Mouse (Mus musculus): ENCODE data around the gene Fam13a. TPM values are rescaled to one million over a fixed set of nuclear protein-coding genes. Genes with fewer than 3 reads are reported as not detected.

Fam13a gene
- polyA plus RNA-seq, 1 experiment from 2014 or later, result 8.7 TPM

- Histone ChIP-seq H3K4me1 (ENCODE audit: control insufficient read depth, insufficient read depth, low read length) (no peaks in the 10 kb centered on the region), H3K36me3 (ENCODE audit: control insufficient read depth, insufficient read depth, low read length) (no peaks in the 10 kb centered on the region), H3K27ac (ENCODE audit: low read depth, low read length) (no peak overlapping the region), H3K27me3 (ENCODE audit: control insufficient read depth, insufficient read depth, low read length) (no peaks in the 10 kb centered on the region), H3K9ac (ENCODE audit: low read depth, low read length) (no peak overlapping the region), H3K9me3 (ENCODE audit: control insufficient read depth, low read length) (no peaks in the 10 kb centered on the region), H3K4me2 (replicated peaks; ENCODE audit: low read depth, low read length) (no peak overlapping the region), H3K4me3 (ENCODE audit: low read length) (no peak overlapping the region)
- no peak for ATAC-seq (ENCODE audit: low FRiP score, low TSS enrichment)
- WGBS, result 87% methylated on average over 2 of the region's 2 CpGs
These were observed 9.6 kb downstream of the Fam13a start for GRCm38 (mm10) chr6:59014760-59015159.

- Histone ChIP-seq H3K27ac (ENCODE audit: low read depth, low read length) (no peak overlapping the region), H3K9ac (ENCODE audit: low read depth, low read length) (no peak overlapping the region), H3K4me3 (ENCODE audit: low read length) (no peak overlapping the region), H3K9me3 (ENCODE audit: control insufficient read depth, low read length) (no peaks in the 10 kb centered on the region), H3K4me1 (ENCODE audit: control insufficient read depth, insufficient read depth, low read length) (no peaks in the 10 kb centered on the region), H3K27me3 (ENCODE audit: control insufficient read depth, insufficient read depth, low read length) (no peaks in the 10 kb centered on the region), H3K4me2 (replicated peaks; ENCODE audit: low read depth, low read length) (no peak overlapping the region), H3K36me3 (ENCODE audit: control insufficient read depth, insufficient read depth, low read length) (no peaks in the 10 kb centered on the region)
- ATAC-seq (ENCODE audit: low FRiP score, low TSS enrichment), result no peak
- WGBS, result 83% methylated on average over 8 of the region's 8 CpGs
These were observed 10.1 kb downstream of the Fam13a start for GRCm38 (mm10) chr6:59014088-59014759.

- no peak overlapping the region for H3K4me2 ChIP-seq (replicated peaks; ENCODE audit: low read depth, low read length)
- no peak overlapping the region for H3K9ac ChIP-seq (ENCODE audit: low read depth, low read length)
- no peaks in the 10 kb centered on the region for H3K36me3 ChIP-seq (ENCODE audit: control insufficient read depth, insufficient read depth, low read length)
- no peak for ATAC-seq (ENCODE audit: low FRiP score, low TSS enrichment)
- no peak overlapping the region for H3K4me3 ChIP-seq (ENCODE audit: low read length)
- 95% methylated on average over 3 of the region's 3 CpGs for WGBS
- no peaks in the 10 kb centered on the region for H3K27me3 ChIP-seq (ENCODE audit: control insufficient read depth, insufficient read depth, low read length)
- H3K4me1 ChIP-seq (ENCODE audit: control insufficient read depth, insufficient read depth, low read length), result no peaks in the 10 kb centered on the region
- no peaks in the 10 kb centered on the region for H3K9me3 ChIP-seq (ENCODE audit: control insufficient read depth, low read length)
- H3K27ac ChIP-seq (ENCODE audit: low read depth, low read length), result no peak overlapping the region
These were observed 13.6 kb downstream of the Fam13a start for GRCm38 (mm10) chr6:59010792-59011191.

DNA sequence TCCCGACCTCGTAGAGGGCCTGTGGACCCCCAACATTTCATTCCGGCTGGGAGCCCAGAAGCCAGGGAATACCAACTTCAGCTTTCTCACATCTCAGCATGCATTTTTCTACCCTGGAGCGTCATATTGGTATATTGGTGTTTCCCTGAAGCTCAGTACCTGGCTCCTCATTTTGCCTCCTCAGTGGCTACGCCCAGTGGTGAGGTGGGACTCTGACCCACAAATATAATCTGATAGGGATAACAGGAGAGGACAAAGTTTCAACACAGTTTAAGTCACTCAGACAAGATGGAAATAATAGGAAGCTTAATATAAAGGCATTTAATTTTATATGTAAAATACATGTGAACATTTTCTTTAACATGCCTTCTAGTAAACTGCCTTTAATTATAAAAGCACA lies 19.7 kb downstream of the Fam13a start:
- no peak for ATAC-seq (ENCODE audit: low FRiP score, low TSS enrichment)
- H3K27me3 ChIP-seq (ENCODE audit: control insufficient read depth, insufficient read depth, low read length), result no peaks in the 10 kb centered on the region
- H3K4me2 ChIP-seq (replicated peaks; ENCODE audit: low read depth, low read length), result no peak overlapping the region
- WGBS, result 84% methylated on average over 5 of the region's 5 CpGs
- no peak overlapping the region for H3K9ac ChIP-seq (ENCODE audit: low read depth, low read length)
- no peak overlapping the region for H3K4me3 ChIP-seq (ENCODE audit: low read length)
- H3K9me3 ChIP-seq (ENCODE audit: control insufficient read depth, low read length), result no peaks in the 10 kb centered on the region
- no peak overlapping the region for H3K27ac ChIP-seq (ENCODE audit: low read depth, low read length)
- no peaks in the 10 kb centered on the region for H3K4me1 ChIP-seq (ENCODE audit: control insufficient read depth, insufficient read depth, low read length)
- H3K36me3 ChIP-seq (ENCODE audit: control insufficient read depth, insufficient read depth, low read length), result no peaks in the 10 kb centered on the region

DNA sequence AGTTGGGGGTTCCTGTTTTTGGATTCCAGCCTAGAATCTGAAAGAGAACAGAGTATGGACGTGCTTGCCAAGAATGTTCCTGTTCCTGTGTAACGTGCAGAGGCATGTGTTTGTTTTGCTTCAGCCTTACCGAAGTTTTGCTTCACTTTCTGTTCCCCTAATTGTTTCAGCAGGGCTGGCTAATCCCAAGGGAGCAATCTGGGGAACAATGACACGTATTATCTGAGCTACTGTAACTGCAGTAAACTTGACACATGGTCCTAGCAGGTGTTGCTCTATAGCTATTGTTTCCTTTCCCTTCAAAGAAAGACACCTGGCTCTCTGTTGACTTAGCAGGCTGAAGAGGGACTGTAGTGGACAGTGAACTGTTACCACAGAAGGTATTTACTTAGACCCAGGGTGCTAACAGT lies 25.3 kb downstream of the Fam13a start:
- Histone ChIP-seq H3K27ac (ENCODE audit: low read depth, low read length) (no peak overlapping the region; the same call in 1 of the 2 replicates), H3K4me3 (ENCODE audit: low read length) (no peak overlapping the region), H3K36me3 (ENCODE audit: control insufficient read depth, insufficient read depth, low read length) (no peaks in the 10 kb centered on the region), H3K4me2 (replicated peaks; ENCODE audit: low read depth, low read length) (no peak overlapping the region), H3K9me3 (ENCODE audit: control insufficient read depth, low read length) (no peaks in the 10 kb centered on the region), H3K4me1 (ENCODE audit: control insufficient read depth, insufficient read depth, low read length) (peaks cover 6% of the 10 kb centered on the region; the same call in 1 of the 2 replicates), H3K9ac (ENCODE audit: low read depth, low read length) (no peak overlapping the region), H3K27me3 (ENCODE audit: control insufficient read depth, insufficient read depth, low read length) (no peaks in the 10 kb centered on the region)
- WGBS, result 18% methylated on average over 4 of the region's 4 CpGs
- peak; percentile 57; the same call in 1 of the 2 replicates for ATAC-seq (ENCODE audit: low FRiP score, low TSS enrichment)

GRCm38 (mm10) chr6:58998528-58998927 lies 25.8 kb downstream of the Fam13a start:
- peak; percentile 60; the same call in 1 of the 2 replicates for ATAC-seq (ENCODE audit: low FRiP score, low TSS enrichment)
- Histone ChIP-seq H3K36me3 (ENCODE audit: control insufficient read depth, insufficient read depth, low read length) (no peaks in the 10 kb centered on the region), H3K4me2 (replicated peaks; ENCODE audit: low read depth, low read length) (no peak overlapping the region), H3K4me3 (ENCODE audit: low read length) (no peak overlapping the region), H3K4me1 (ENCODE audit: control insufficient read depth, insufficient read depth, low read length) (peaks cover 6% of the 10 kb centered on the region; the same call in 1 of the 2 replicates), H3K27ac (ENCODE audit: low read depth, low read length) (no peak overlapping the region; the same call in 1 of the 2 replicates), H3K27me3 (ENCODE audit: control insufficient read depth, insufficient read depth, low read length) (no peaks in the 10 kb centered on the region), H3K9me3 (ENCODE audit: control insufficient read depth, low read length) (no peaks in the 10 kb centered on the region), H3K9ac (ENCODE audit: low read depth, low read length) (no peak overlapping the region)
- WGBS, result 42% methylated on average over 4 of the region's 4 CpGs

DNA sequence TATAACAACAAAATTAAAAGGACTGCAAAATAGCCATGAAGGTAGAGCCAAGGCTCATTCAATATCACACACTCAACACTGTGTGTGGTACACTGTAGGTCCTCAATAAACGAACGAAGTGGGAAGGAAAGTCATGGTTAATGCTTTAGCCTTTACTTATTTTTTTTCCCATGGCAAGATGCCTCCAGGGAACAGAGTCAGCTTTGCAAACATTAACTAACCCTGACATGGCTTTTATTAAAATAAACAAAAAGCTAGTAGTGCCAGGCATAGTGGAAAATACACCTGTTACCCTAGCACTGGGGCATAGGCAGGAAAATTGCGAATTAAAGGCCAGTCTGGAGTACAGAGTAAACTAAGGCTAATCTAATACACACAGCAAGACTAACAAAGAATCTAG lies 35.2 kb downstream of the Fam13a start:
- H3K27me3 ChIP-seq (ENCODE audit: control insufficient read depth, insufficient read depth, low read length), result no peaks in the 10 kb centered on the region
- H3K4me2 ChIP-seq (replicated peaks; ENCODE audit: low read depth, low read length), result no peak overlapping the region
- no peak for ATAC-seq (ENCODE audit: low FRiP score, low TSS enrichment)
- H3K9ac ChIP-seq (ENCODE audit: low read depth, low read length), result no peak overlapping the region
- H3K4me3 ChIP-seq (ENCODE audit: low read length), result no peak overlapping the region
- H3K36me3 ChIP-seq (ENCODE audit: control insufficient read depth, insufficient read depth, low read length), result no peaks in the 10 kb centered on the region
- peak overlapping the region; percentile 12; the same call in 1 of the 2 replicates for H3K27ac ChIP-seq (ENCODE audit: low read depth, low read length)
- no peaks in the 10 kb centered on the region for H3K9me3 ChIP-seq (ENCODE audit: control insufficient read depth, low read length)
- H3K4me1 ChIP-seq (ENCODE audit: control insufficient read depth, insufficient read depth, low read length), result no peaks in the 10 kb centered on the region
- WGBS, result 75% methylated on average over 3 of the region's 3 CpGs

DNA sequence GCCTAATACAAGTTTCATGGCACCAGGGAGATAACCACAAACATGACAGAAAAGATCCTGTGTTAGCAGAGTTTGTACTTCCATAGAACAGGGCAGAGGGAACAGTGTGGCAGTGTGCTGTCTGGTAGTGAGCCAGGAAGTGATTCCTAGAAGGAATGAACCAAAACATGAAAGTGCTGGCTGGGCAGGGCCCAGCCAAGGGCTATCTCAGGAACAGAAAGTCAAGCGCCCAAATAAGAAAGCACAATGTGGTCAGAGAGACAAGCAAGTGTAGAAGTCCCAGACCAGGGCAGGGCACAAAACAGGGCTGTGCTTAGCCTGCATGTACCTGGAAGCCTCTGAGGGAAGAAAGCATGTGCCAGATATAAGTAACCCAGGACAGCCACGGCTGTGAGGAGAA lies 35.6 kb downstream of the Fam13a start:
- Histone ChIP-seq H3K9me3 (ENCODE audit: control insufficient read depth, low read length) (no peaks in the 10 kb centered on the region), H3K27ac (ENCODE audit: low read depth, low read length) (peak overlapping the region; percentile 12; the same call in 1 of the 2 replicates), H3K27me3 (ENCODE audit: control insufficient read depth, insufficient read depth, low read length) (no peaks in the 10 kb centered on the region), H3K36me3 (ENCODE audit: control insufficient read depth, insufficient read depth, low read length) (no peaks in the 10 kb centered on the region), H3K4me2 (replicated peaks; ENCODE audit: low read depth, low read length) (no peak overlapping the region), H3K4me1 (ENCODE audit: control insufficient read depth, insufficient read depth, low read length) (no peaks in the 10 kb centered on the region), H3K4me3 (ENCODE audit: low read length) (no peak overlapping the region), H3K9ac (ENCODE audit: low read depth, low read length) (no peak overlapping the region)
- WGBS, result 90% methylated on average over 2 of the region's 2 CpGs
- ATAC-seq (ENCODE audit: low FRiP score, low TSS enrichment), result no peak

- H3K4me2 ChIP-seq (replicated peaks; ENCODE audit: low read depth, low read length), result no peak overlapping the region
- H3K9me3 ChIP-seq (ENCODE audit: control insufficient read depth, low read length), result no peaks in the 10 kb centered on the region
- ATAC-seq (ENCODE audit: low FRiP score, low TSS enrichment), result no peak
- H3K4me1 ChIP-seq (ENCODE audit: control insufficient read depth, insufficient read depth, low read length), result no peaks in the 10 kb centered on the region
- H3K9ac ChIP-seq (ENCODE audit: low read depth, low read length), result no peak overlapping the region
- H3K27me3 ChIP-seq (ENCODE audit: control insufficient read depth, insufficient read depth, low read length), result no peaks in the 10 kb centered on the region
- no peak overlapping the region for H3K4me3 ChIP-seq (ENCODE audit: low read length)
- H3K27ac ChIP-seq (ENCODE audit: low read depth, low read length), result no peak overlapping the region
- 87% methylated on average over 5 of the region's 5 CpGs for WGBS
- H3K36me3 ChIP-seq (ENCODE audit: control insufficient read depth, insufficient read depth, low read length), result no peaks in the 10 kb centered on the region
These were observed 37.2 kb downstream of the Fam13a start for GRCm38 (mm10) chr6:58987166-58987565.

All from kidney, embryonic 14.5 days (tissue).